18 mouse cellular contexts compared by ENCODE assay signal in the genomic region with DNA sequence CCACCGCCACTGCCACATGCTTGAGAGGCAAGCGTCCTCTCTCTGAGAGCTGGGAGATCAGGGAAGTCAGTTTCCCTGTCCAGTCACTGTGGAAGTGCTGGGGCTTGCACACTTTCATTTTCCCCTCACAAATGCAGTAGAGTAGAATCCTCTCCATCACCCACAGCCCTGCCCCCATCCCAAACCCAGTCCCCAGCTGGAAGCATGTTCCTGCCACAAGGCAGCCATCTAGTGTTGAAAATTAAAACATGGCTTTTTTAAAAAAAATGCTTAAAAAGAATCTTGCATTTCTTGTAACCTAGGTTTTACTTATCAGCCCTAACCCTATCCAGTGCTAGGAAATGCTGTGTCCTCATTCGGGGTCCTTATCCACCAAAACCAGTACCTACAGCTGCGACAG. TPM values are rescaled to one million over a fixed set of nuclear protein-coding genes. Genes with fewer than 3 reads are reported as not detected.
DNase-seq lines count a peak whose midpoint lies in the region; ATAC-seq and TF ChIP-seq lines count a peak whose summit lies in the region.
"Had no signal": no experiment of that assay in that cellular context is flagged by ENCODE, and none has a peak within 500 bp of the region (broad histone marks: within the 10 kb centered on the region; RNA-seq: fewer than 3 reads in every experiment).

No protein-coding gene starts in this region.

- peak; percentile 24 for DNase-seq in forebrain, postnatal 0 days
- peak; percentile 20 to 21 for DNase-seq in layer of hippocampus, postnatal 14 days (ENCODE audit: low spot score in 2 of 2)
- no peak for DNase-seq in layer of hippocampus, adult 11-12 months (ENCODE audit: low spot score)
- DNase-seq in right cerebral cortex, postnatal 10 days (ENCODE audit: low spot score in 2 of 2) = peak; percentile 48 to 58
- no peak for DNase-seq in right cerebral cortex, postnatal 25 days
- DNase-seq: cerebellum, adult 9-11 months; gastrocnemius, postnatal 14 days; thymus, postnatal 4 days had no signal

- H3K4me2 ChIP-seq in forebrain, postnatal 0 days (ENCODE audit: low read depth) = no peak overlapping the region
- H3K4me2 ChIP-seq in forebrain, embryonic 12.5 days = no peak overlapping the region
- H3K4me2 ChIP-seq: embryonic facial prominence, embryonic 12.5 days; forebrain, embryonic 13.5 days; heart, embryonic 15.5 days; liver, embryonic 15.5 days; midbrain, embryonic 11.5 days had no signal

- no peak for ATAC-seq in forebrain, postnatal 0 days
- no peak for ATAC-seq in forebrain, embryonic 12.5 days (ENCODE audit: low FRiP score)
- peak; percentile 26 for ATAC-seq in megakaryocyte progenitor cell, adult 5-6 weeks (replicated peaks; ENCODE audit: poor library complexity)
- no peak for ATAC-seq in monocyte, adult 5-6 weeks (replicated peaks; ENCODE audit: insufficient number of reproducible peaks, low FRiP score, low TSS enrichment, poor library complexity, severe bottlenecking)
- ATAC-seq: forebrain, embryonic 13.5 days had no signal

- H3K4me1 ChIP-seq in forebrain, postnatal 0 days (ENCODE audit: insufficient read depth) = no peaks in the 10 kb centered on the region
- no peaks in the 10 kb centered on the region for H3K4me1 ChIP-seq in forebrain, embryonic 12.5 days
- H3K4me1 ChIP-seq: embryonic facial prominence, embryonic 12.5 days; forebrain, embryonic 13.5 days; heart, embryonic 15.5 days had no signal

- H3K4me3 ChIP-seq in forebrain, postnatal 0 days (ENCODE audit: low read depth, low read length) = no peak overlapping the region
- H3K4me3 ChIP-seq in forebrain, embryonic 12.5 days (replicated peaks) = no peak overlapping the region
- H3K4me3 ChIP-seq: embryonic facial prominence, embryonic 12.5 days; forebrain, embryonic 13.5 days; heart, embryonic 15.5 days; liver, embryonic 15.5 days had no signal

- 89% methylated on average over 3 of the region's 4 CpGs for WGBS in forebrain, postnatal 0 days
- 78% methylated on average over 4 of the region's 4 CpGs for WGBS in forebrain, embryonic 12.5 days

- no peaks in the 10 kb centered on the region for H3K9me3 ChIP-seq in forebrain, postnatal 0 days (ENCODE audit: low read length)
- H3K9me3 ChIP-seq in forebrain, embryonic 12.5 days = no peaks in the 10 kb centered on the region
- H3K9me3 ChIP-seq: embryonic facial prominence, embryonic 12.5 days; forebrain, embryonic 13.5 days; heart, embryonic 15.5 days; liver, embryonic 15.5 days had no signal

- no peaks in the 10 kb centered on the region for H3K36me3 ChIP-seq in forebrain, postnatal 0 days (ENCODE audit: insufficient read depth)
- no peaks in the 10 kb centered on the region for H3K36me3 ChIP-seq in forebrain, embryonic 12.5 days (replicated peaks)
- H3K36me3 ChIP-seq: embryonic facial prominence, embryonic 12.5 days; heart, embryonic 15.5 days; liver, embryonic 15.5 days had no signal

- TF ChIP-seq CTCF in forebrain, postnatal 0 days (IDR thresholded peaks at IDR 0.05; ENCODE audit: low read depth) = peak; percentile 41

- no peak overlapping the region for H3K27ac ChIP-seq in forebrain, postnatal 0 days (ENCODE audit: low read depth, low read length)
- no peak overlapping the region for H3K27ac ChIP-seq in forebrain, embryonic 12.5 days
- H3K27ac ChIP-seq: embryonic facial prominence, embryonic 12.5 days; forebrain, embryonic 13.5 days; heart, embryonic 15.5 days; liver, embryonic 15.5 days had no signal

- H3K27me3 ChIP-seq in forebrain, postnatal 0 days (ENCODE audit: insufficient read depth, low read length) = no peaks in the 10 kb centered on the region
- H3K27me3 ChIP-seq in forebrain, embryonic 12.5 days = no peaks in the 10 kb centered on the region
- H3K27me3 ChIP-seq: embryonic facial prominence, embryonic 12.5 days; forebrain, embryonic 13.5 days; heart, embryonic 15.5 days; liver, embryonic 15.5 days had no signal

- H3K9ac ChIP-seq in forebrain, postnatal 0 days = no peak overlapping the region
- H3K9ac ChIP-seq in forebrain, embryonic 12.5 days = no peak overlapping the region
- H3K9ac ChIP-seq: embryonic facial prominence, embryonic 12.5 days; forebrain, embryonic 13.5 days; heart, embryonic 15.5 days; liver, embryonic 15.5 days had no signal

RNA-seq across cellular contexts. Expression of a gene that starts 4.2 kb away (rescaled TPM):
- total RNA-seq in forebrain, postnatal 0 days (2014; rRNA removed) = 0.15 and 0.19 TPM in 2 replicates
- 0.17 and 0.18 TPM in 2 replicates for polyA plus RNA-seq in forebrain, postnatal 0 days (2015; fragmentation: Nextera tagmentation; extraction: Ambion mirVana)
- 0.08 TPM in 2 replicates for polyA plus RNA-seq in forebrain, embryonic 12.5 days (2016; fragmentation: Nextera tagmentation; extraction: Ambion mirVana)
- total RNA-seq in layer of hippocampus, postnatal 14 days (2021) = under 1 TPM; 0.23 to 0.29 TPM
- total RNA-seq in megakaryocyte progenitor cell, adult 5-6 weeks (2015) = not detected in 2 replicates
- not detected in 2 replicates for total RNA-seq in megakaryocyte progenitor cell, adult 5-6 weeks (2017)
- not detected in 3 replicates for total RNA-seq in monocyte, adult 5-6 weeks (2017)
- polyA plus RNA-seq: embryonic facial prominence, embryonic 12.5 days; forebrain, embryonic 13.5 days; heart, embryonic 15.5 days; liver, embryonic 15.5 days; midbrain, embryonic 11.5 days; neural tube, embryonic 11.5 days; stomach, embryonic 14.5 days had no signal

RNA-seq across cellular contexts. Expression of a gene that starts 22.8 kb away (rescaled TPM):
- total RNA-seq in forebrain, postnatal 0 days (2014; rRNA removed) = 27.6 and 35.6 TPM in 2 replicates
- 34.3 and 41.3 TPM in 2 replicates for polyA plus RNA-seq in forebrain, postnatal 0 days (2015; fragmentation: Nextera tagmentation; extraction: Ambion mirVana)
- 28.1 and 35.0 TPM in 2 replicates for polyA plus RNA-seq in forebrain, embryonic 12.5 days (2016; fragmentation: Nextera tagmentation; extraction: Ambion mirVana)
- total RNA-seq in layer of hippocampus, postnatal 14 days (2021) = 10 to 100 TPM; 42.3 to 45.3 TPM
- total RNA-seq in megakaryocyte progenitor cell, adult 5-6 weeks (2015) = 38.4 and 40.7 TPM in 2 replicates
- total RNA-seq in megakaryocyte progenitor cell, adult 5-6 weeks (2017) = 27.8 and 28.8 TPM in 2 replicates
- 18.6 to 29.6 TPM (median 20.8 TPM) in 3 replicates for total RNA-seq in monocyte, adult 5-6 weeks (2017)

Comparison
In these comparisons a context has a peak if more than half of its experiments do, and no peak if none do; other contexts are left out.
1. DNase-seq: peak in forebrain, postnatal 0 days (single experiment), layer of hippocampus, postnatal 14 days (2 of 2) and right cerebral cortex, postnatal 10 days (2 of 2); none in layer of hippocampus, adult 11-12 months (single experiment) and right cerebral cortex, postnatal 25 days (single experiment).